Mouse (Mus musculus) CD4-positive helper T cell, adult 2 months (primary cell): Measurements from ENCODE around the gene Lyve1.

Experiments used
- DNase-seq: peaks from one replicate; pipeline ENCODE4 v3.0.0-alpha.2; 2012; ENCODE audit warnings: low read depth, missing footprints, low spot score

Lyve1 gene

DNA sequence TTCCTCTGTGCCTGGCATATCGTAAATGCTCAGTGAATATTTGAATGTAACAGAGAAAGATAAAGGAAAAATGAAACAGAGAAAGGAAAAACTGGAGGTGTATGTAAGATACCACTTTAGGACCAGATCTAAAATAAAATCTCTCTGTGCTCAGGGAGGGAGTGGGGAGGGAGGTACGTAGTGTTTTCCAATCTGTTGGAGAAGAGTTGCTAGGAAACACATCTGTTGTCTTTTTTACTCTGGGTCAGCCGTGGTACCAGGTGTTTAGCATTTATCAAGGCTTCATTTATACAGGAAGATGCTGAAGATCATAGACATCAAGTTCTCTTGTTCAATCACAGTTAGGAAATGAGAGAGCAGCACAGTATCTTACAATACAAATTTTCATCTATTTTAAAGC, 8.5 kb downstream of the Lyve1 start:
- DNase-seq: no peak

DNA sequence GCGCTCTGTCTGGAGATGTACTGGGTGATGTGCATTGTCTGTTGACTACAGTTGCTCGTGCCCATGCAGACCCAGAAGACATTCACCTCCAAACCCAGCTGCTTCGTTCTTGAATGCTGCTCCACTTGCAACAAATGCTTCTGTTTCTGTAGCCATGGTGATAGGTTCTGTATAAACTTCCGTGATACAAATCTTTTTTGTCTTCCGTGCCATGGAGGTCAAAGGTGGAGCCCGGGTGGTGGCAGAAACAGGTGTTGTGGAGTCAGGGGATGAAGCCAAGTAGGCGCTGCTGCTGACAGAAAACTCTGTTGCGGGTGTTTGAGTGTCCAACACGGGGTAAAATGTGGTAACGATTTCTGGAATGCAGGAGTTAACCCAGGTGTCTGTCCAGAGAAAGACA, 9.4 kb downstream of the Lyve1 start:
- DNase-seq: no peak

DNA sequence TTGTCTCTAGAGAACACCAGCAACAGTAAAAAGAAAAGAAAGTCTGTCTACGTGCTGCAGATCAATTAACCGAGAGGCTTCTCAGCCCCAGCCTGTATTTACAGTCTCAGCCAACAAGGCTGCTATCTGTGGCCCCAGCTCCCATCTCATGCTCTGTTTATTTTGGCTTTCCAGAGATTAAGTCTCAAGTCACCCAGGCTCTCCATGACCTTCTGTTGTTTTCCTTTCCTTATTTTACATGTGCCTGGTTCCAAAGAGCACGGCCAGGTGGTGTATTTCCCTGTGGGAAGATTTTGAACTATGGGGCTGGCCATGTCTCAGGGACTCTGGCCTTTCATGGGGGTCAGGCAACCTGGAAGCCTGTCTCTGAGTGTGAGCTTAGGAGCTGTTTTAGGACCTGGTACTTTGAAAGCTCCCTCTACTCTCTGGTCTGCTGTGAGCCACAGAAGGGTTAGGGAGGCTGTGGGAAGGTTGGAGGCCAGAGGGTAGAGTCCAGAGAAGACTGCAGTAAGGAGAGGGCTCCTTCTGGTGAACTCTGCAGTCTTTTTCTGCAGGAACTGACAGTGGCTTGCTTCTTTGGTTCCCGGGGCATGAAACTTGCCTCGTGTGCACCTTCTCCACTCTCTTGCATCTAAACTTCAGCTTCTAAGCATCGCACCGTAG, 11.4 kb downstream of the Lyve1 start:
- DNase-seq: no peak

DNA sequence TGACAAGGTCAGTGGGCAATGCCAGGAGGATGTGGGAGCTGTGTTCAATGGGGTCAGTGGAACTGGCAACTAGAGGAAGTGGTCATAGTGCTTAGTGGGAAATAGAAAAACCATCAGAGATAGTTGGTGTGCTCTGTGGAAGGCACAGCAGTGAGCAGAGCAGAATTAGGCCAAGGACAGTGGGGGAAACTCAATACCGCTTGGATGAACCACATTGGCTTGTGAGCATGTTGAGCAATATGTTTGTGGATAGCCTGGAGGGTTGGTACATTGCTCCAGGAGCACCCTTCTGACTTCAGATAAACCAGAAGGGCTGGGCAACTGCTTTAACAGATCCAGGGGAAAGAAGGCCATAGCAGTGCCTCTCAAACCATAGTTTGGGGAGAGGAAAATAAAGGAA, 14.7 kb downstream of the Lyve1 start:
- DNase-seq: no peak

DNA sequence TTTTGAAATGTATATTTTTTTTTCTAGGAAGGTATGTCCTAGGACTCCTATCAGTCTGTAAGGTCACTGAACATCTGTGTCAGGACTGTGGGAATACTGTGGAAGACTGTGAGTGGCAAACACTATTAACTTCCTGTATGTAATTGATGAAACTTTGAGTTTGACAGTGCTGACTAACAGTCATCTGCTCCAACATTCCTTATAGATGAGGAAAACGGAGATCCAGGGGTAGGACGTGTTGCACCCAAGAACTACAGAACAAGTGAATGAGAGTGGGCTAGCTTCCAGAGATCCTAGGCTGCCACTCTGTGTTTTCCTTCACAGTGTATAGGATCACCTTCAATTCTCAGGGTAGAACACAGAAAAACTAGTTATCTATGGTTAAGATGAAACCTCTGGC, 15.7 kb downstream of the Lyve1 start:
- no peak for DNase-seq

DNA sequence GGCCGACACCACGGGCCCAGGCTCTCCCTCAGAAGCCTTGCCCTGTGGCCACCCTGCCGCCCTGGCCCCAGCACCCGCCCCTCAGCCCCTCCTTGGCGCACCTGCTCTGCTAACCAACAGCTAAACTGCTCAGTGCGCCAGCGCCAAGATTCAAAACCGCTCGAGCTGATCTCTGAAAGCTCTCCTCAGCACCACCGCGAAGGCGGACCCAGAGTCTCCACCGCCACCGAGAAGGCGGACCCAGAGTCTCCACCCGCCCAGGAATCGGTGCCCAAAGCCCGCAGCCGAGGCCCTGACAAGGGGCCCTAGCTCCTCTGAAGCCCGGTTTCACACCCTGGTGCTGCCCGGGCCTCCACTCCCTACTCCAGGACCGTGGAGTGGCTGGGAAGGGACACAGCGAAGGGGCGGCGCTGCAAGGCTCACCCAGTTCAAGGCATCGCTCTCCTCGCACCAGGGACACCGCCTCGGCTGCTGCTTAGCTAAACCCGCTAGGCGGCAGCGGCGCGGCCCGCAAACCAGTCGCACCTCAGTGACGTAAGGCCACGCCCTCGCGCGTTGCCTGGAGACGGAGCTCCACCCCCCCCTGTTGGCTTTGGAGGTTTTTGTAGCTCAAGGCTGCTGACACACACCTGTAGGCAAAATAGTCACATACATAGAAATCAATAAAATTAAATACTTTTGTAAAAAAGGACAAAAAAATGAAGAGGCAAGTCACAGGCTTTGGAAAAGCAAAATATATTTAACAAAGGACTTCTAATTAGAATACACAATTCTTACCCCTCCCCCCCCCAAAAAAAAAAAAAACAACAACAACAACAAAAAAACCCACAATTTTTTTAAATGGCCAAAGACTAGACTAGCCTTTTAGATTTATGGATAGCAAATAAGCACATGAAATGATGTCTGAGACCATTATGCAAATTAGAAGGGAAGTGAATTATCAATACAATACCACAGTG, 18.8 kb downstream of the Lyve1 start, which contains the start of gene Rnf141:
TSS of gene Rnf141 (minus strand) at position 542 of the 959 bp plus-strand sequence.
- peak; percentile 97 for DNase-seq

DNA sequence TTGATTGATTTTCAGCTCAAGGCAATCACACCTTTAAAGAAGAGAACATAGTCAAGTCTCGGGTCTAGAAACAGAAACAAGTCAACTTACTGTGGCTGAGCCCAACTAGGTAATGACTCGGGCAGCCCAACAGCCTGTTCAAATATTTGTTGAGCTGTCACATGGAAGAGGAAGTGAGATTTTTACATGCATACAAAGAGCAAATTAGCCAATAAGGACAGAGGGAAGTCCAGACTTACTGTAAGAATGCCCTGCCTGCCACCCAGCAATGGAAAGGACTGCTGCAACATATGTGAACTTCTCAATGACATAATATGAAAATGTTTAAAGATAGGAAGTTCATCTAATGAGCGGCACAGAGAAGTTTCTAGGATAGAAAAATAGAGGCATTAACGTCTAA, 22.7 kb downstream of the Lyve1 start:
- no peak for DNase-seq

DNA sequence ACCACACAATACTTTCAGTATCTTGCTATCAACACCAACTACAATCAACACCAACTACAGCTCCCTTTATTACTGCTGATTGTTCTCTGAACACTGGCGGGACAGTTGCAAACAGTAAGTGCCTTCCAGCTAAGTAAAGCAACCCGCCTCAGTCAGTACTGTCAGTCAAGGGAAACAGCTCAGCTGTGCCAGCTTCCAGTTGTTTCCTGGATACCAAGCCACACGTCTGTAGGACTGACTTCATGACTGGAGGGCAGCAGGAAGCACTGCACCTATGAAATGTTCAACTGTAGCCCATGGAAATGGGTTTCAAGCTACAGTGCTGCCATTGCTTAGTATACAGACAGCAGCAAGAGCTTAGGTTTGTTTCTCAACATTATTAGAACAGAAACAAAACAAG, 28.5 kb downstream of the Lyve1 start:
- DNase-seq: no peak

DNA sequence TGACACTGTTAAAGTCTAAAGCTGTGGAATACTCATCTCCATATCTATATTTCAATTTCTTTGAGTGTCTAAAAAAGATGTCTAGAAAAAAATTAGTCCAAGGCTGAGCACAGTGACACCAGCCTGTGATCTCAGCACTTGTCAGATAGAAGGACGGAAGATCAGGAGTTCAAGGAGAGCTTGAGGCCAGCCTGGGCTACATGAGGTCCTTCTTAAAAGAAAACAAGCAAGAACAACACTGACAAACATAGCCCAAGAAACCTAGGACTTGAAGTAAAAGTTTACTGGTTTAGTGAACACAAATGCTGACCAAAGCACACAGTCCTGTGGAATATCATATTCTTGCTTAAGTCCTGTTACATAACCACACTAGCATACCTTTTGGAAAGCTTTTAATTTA, 29.0 kb downstream of the Lyve1 start:
- DNase-seq: no peak

DNA sequence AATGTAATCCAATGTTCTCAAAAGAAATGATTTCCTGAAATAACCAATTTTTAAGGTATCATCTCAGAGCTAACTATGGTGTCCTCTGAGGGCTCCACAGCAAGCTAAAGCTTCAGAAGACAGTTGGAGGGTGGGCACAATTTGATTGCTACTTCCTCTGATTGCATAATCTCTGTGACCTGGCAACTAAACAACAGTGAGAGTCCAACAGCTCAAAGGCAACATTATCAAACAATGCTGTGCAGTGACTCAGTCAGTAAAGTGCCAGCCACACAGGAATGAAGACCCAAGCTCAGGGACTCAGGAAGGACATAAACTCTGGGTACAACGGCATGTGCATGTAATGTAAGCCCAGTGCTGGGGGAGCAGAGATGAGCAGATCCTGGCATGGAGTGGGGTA, 30.0 kb downstream of the Lyve1 start:
- DNase-seq: no peak

DNA sequence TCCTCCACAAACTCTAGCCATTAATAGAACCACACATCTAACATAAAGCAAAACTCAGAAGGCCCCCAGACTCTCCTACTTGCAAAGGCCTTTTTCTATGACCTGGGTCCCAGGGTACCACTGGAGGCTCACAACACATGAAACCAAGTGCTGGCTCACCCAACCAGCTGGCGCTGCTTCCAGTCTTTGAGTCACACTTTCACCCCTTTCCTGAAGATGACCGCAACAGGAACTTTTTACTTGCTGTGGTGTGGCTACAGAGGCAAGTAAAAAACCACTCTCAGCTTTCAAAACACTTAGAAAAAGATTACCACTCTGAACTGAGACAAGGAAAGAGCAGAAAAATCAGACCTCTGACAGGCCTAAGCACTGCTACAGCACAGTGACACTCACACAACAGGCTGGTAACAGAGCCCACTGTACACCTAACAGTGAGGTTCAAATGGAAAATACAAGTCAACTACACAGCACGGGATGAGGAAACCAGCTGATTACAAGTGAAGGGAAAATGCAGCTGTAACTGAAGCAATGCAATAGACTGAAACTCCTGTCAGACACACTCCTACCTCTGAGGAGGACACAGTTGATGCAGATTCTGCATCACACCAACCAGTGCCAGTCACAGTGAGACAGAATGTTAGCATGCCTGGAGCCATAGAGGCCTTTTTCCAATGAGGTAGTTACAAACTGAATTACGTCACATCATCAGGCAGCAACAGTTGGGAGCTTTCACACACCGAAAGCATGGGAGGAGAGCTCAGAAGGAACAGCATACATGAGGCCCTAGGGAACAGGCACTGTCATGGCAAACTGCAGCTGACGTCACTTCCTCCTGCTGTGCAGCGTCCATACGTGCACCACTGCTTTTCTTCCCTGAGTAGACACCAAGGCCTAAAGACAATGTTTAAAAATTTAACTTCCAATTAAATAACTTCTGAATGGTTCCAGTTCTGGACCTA, 38.8 kb downstream of the Lyve1 start:
- peak; percentile 36 for DNase-seq

DNA sequence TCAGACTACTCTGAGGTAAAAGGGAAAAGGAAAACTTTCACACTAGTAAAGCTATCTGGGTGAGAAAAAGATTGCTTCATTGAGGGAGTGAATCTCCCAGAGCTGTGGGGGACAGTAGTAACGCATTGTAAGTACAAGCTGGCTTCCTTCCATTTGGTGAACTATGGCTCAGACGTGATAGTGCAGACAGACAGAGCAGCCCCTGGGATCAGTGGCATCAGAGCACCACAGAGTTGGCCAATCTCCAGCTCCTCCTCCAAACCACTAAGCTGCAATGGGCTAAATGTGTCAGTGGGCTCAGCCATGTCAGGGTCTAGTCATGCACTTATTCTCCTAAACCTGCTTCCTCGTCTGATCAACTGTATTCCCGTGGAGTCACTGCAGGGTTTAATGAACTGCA, 39.4 kb downstream of the Lyve1 start:
- no peak for DNase-seq

DNA sequence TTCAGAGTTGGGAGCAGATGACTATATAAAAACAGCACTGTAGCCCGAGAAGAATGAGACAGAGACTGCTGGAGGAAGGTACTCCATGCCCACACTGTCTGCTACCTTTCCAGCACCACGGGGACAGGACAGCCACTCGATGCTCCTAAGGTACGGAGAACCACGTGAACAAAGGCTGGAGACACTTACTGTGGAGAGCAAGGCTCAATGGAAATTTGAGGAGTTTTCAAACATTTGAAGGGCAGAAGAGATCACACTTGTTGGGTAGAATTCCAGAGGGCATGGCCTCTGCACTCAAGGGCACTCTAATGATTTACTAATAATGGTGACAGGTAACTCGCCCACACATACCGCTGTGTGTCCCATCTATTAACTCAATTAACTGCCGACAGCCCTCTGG, 40.0 kb downstream of the Lyve1 start:
- DNase-seq: no peak

DNA sequence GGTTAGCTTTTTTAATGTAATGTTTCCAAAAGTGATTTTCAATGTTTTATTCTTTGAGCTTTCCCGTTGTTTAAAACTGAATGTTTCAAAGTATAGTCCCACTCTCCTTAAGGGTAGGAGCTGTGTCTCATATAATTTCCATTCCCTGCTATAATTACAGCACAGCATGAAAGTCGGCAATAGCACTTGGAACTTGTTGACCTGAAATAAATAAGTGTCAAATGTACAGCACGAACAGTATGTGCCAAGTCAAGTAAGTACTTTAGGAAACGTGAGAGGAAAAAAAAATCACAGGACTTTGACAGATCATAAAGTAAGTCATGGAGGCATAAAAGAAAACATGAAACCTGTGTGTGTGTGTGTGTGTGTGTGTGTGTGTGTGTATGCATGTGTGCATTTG, 41.0 kb downstream of the Lyve1 start:
- no peak for DNase-seq

DNA sequence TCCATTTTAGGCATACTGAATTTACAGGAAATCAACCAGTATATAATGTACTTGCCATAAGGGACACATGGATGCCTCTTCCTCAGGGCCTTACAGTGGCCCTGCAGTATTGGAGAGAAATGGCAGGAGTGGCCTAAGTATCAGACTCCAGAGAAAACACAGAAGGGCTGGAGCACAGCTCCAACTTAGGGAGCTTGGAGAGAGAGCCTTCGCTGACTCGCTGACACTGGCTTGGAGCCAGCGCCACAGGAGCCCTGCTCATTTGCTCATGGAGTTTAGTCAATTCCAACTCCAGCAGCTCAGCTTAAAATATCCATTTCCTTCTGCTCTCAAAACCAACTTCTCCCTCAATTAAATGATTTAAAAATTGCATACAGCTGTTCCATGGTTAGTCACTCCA, 41.4 kb downstream of the Lyve1 start:
- DNase-seq: no peak

DNA sequence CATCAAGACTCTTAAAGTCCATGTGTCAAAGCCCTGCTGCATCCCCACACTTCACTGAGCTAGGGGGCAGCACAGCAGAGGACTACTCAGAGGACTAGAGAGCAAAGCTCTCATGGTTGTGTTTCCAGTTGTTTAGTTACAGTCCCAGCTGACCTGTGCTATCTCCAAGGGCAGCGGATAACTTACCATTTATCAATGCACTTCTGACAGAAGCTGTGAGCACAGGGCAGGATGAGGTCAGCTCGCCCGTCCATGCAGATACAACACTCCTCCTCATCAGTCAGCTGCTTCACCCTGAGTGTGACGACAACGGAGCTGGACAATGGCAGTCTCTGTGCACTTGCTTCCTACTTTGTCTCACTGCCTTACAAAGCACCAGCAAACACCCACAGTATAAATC, 42.0 kb downstream of the Lyve1 start:
- DNase-seq: no peak

DNA sequence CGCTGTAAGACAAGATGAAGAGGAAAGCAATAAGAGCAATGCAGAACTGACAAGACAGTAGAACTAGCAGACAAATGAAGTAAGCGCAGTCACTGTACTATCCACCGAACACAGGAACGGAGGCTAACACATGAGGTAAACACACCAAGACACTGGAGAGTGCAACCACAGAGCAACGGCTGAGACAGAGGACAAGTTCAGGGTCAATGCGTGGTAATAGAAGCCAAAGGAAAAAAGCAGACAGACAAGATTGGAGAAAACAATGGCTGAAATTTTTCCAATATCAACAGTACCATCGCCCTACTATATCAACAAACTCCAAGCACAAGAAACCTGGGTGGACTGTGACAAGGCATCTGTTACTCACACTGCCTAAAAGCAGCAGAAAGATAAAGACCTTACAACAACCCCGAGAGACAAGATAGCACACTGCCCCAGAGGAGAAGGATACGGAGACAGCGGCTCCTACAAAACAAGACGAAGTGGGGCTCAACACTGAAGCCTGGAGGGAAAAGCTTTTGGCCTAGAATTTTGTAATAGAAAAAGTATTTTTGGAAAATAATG, 44.2 kb downstream of the Lyve1 start:
- DNase-seq: no peak

DNA sequence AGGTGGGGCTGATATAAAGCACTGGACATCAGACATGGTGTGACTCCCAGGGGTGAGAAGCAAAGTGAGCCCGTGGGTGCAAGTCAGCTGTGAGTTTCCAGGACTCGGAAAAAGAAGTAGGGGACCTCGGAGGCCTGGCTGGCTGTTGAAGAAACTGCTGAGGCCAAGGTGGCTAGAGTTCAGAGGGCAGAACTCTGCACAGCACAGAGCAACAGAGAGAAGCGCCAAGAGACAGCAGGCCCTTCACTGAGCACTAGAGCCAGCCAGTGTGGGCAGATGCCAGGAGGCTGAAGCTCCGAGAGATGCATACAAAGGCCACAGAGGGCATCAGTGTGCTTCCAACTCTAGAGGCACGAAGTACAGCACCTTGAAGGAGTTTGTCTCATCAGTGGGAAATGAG, 44.8 kb downstream of the Lyve1 start:
- DNase-seq: no peak

DNA sequence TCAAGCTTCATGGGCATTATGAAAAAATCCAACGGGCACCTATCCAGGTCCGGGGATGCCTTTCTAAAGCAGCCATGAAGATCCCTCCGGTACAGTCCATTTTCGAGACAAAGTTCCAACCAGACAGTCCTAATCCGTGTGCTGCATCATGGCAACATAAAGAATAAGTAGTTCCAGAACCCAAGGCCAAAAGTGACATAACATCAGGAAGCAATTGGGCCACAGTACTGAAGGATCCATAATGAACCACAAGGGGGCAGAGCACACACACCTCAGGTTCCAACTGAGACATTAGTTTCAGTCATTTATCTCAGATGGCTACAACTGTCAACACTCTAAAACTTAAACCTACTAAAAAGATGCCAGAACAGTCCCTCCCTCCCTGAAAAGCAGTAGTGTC, 47.0 kb downstream of the Lyve1 start:
- peak; percentile 67 for DNase-seq

DNA sequence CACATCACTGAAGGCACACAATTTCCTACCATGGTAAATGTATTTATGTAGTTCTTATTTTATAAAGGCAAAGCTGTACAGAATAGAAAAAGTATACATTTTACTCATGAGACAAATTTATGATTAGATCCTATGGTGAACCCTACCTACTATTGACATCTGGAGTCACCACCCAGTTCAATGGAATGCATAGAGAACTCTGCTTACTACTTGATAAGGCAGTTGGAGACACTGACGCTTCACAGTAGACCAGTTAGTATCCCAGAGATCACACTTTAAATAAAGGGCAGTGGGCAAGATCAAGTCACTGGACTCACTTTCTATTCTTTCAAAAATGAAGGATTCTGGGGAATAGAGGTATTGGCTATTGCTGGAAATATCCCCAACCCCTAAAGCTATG, 49.1 kb downstream of the Lyve1 start:
- no peak for DNase-seq

DNA sequence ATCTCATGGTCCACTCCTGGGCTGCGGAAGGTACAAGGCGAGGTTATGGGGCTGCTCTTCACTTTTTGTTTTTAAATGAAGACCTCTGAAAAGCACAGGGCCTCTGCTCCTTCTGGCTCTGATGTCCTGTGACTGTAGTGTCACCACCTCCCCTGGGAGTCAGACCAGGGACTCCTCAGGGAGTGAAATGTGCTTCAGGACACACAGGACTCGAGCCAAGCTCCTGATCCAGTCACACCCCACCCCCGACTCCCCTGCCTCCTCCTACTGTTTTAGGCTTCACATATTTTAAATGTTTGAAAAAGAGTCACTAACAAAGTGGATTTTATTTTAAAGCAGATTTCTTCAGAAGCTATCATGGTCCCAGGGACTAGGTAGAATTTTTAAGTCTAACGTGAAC, 51.5 kb downstream of the Lyve1 start:
- DNase-seq: no peak

DNA sequence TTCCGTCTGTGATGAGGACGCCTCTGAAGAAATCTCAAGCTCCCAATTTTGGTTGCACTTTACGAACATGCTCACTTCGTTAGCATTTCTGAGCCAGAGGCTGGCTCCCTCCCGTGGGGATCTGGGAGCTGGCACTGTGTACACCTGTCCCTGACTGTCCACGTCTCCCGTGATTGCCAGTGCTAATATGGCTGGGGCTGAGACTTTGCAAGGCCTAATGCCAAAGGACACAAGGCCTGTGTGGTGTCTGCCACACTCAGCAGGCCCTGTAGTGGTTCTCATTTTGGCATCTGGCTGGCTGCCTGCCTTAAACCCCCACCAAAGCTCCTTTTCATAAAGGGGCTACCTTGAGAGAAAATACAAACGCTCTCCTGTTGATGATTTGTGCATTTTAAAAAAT, 52.0 kb downstream of the Lyve1 start:
- DNase-seq: no peak
